Mouse (Mus musculus): ENCODE data around the gene Sh3d19.

Sh3d19 gene

DNA sequence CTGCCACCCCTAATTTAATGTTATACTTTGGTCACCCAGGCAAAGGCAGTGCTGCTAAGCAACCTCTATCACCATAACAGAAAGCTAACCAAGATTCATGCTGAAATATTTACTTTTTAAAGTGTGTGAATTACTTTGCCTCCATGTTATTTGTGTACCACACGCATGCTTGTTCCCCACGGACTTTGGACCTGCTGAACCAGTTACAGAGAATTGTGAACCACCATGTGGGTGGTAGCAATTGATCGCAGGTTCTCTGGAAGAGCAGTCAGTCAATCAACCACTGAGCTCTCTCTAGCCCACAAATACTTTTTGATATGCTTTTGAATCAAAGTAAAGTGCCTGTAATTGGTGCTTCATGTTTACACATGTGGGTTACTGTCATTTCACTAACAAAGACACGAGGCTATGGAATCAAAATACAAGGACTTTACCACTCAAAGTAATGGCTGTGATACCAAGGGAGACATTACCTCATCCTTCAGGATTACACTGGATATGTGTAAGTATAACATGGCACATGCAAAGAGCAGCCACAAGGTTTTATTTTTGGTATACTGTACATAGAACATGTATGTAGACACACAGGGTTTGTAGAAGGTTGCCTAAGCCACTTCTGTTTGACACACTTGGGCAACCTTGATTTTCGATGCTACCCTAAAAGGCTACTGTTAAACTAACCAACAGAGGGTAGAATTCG, 164.2 kb downstream of the Sh3d19 start:
- in situ Hi-C loops (cut with MboI, MseI): no loop called here

DNA sequence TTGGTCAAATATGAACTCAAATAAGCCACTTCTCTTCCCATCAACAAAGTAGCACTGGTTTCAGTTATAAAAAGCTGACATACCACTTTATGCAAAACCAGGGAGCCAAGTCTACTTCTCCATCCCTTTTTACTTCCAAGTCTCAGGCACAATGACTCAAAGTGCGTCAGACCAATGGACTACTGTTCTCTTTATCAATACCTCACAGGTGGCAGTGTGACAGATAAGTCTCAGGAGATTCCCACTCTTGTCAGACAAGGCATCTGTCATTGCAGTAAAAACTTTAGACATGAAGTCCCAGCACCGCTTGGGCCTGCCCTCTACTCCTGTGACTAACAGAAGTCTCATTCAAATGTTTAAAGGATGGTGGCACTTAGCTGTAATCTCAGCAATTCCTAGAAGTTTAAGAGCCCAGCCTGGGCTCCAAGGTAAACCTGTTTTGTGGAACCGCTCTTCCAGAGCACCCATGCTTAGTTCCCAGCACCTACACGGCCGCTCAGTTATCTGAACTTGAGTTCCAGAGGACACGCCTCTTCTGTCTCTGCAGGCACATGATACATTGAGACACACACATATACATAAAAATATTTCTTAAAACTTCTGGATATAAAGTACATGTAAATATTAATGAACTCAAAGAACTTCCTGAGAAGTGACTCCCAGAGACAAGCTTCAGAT, 165.1 kb downstream of the Sh3d19 start:
- in situ Hi-C loops (cut with MboI, MseI): no loop called here

DNA sequence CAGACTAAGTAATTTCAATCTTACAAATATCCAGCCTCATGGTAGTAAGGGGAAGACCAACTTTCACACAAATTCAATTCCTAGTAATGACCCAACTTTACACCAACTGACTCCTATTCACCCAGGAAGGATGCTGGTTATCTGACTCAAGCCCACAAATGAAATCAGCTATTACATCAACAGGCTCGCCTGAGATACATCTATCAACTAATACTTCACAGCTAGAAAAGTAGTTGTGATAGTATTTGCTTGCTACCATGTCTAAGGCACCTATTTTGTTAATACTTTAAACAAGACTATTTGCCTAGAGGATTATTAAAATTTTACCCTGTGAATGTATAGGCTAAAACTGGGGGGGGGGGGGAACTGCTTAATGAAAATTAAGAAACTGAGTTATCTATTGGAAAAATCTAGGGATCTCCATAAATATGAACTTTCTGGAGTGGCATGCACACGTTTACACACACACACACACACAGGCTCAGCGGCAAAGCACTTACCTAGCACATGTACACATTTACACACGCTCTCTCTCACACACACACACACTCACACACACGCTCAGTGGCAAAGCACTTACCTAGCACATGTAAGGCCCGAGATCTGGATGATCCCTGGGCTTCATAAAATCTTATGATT, 166.1 kb downstream of the Sh3d19 start:
- in situ Hi-C loops (cut with MboI, MseI): no loop called here

DNA sequence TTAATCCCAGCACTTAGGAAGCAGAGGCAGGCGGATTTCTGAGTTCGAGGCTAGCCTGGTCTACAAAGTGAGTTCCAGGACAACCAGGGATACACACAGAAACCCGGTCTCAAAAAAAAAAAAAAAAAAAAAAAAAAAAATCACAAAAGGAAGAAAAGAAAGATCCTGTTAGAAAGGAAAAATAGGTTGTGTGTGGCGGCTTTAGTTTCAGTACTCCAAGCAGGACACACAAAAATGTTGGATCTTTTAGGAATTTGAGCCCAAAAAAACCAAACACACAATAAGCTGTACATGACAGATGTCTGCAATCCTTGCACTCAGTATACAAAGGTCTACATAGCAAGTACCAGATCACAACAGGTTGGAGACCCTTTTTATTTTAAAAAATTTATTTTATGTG, 168.8 kb downstream of the Sh3d19 start:
- in situ Hi-C loops (cut with MboI, MseI): loop anchor here (5.0 kb wide), 1 partner anchor 78 kb away; no protein-coding TSS in a partner anchor

DNA sequence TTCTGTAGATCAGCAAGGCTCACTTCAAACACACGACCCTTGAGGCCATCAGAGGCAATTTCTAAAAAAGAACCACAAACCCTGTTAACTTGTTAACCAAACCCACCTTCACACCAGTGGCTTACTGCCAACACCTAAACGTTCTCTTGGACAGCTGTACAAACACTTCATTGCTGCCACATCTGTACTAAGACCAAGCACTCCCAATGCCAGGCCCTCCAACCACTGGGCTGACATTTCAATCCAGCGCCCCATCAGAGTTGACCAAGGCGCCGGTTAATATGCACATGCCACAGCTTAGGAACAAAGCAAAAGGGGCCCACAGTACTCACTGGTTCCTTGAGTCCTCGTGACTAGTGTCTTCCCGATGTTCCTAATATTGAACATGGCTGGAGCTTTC, 170.5 kb downstream of the Sh3d19 start:
- in situ Hi-C loops (cut with MboI, MseI): loop anchor here (5.0 kb wide), 1 partner anchor 76 kb away; no protein-coding TSS in a partner anchor

DNA sequence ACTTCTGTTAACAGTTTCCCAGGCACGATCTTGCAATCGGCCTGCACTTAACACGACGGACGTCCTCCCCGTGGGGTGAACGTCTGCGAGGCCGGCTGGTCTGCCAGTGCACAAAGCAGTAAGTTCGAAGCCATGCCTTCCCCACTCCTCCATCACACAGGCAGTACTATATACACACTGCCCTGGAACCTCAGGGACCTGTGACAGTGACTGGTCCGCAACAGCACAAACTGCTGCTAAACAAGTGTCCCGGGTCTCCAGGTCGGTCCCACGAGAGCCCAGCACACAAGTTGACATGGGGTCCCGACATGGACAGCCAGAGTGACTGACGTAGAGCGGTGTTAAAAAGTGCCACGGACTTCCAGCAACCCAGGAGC, 171.0 kb downstream of the Sh3d19 start:
- in situ Hi-C loops (cut with MboI, MseI): loop anchor here (5.0 kb wide), 1 partner anchor 75 kb away; no protein-coding TSS in a partner anchor

DNA sequence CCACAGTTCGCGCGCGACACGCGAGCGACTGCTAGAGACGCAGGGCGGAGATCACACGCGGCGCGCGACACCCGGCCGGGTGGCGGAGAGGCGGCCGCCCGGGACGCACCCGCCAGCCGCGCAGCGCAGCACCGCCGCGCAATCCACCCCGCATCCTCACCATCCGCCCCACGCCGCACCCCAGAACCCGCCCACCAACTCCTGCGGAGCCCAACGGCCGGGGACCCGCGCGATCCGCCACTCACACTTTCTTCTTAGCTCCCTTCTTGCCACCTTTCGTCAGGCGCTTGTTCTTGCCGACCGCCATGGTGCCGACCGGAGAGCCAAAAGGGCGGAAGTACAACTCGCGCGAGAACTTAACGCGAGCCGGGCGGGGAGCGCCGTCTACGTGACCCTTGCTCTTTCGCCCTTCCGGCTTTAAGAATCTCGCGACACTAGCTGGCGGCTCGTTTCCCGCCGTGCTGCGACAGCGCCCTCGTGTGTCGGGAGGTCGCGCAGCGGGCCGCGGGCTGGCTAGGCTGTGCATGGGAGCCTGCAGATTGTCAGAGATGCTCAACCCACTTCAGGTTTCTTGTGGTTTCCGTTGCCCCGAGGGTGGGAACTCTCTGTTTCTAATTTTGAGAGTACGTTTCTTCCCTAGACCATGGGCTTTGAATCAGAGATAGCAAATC, 171.5 kb downstream of the Sh3d19 start, which contains the start of gene Rps3a1:
Gene Rps3a1, minus strand, starts transcription at position 440 of the 671 bp plus-strand sequence.
- in situ Hi-C loops (cut with MboI, MseI): loop anchor here (5.0 kb wide), 1 partner anchor 75 kb away; no protein-coding TSS in a partner anchor

DNA sequence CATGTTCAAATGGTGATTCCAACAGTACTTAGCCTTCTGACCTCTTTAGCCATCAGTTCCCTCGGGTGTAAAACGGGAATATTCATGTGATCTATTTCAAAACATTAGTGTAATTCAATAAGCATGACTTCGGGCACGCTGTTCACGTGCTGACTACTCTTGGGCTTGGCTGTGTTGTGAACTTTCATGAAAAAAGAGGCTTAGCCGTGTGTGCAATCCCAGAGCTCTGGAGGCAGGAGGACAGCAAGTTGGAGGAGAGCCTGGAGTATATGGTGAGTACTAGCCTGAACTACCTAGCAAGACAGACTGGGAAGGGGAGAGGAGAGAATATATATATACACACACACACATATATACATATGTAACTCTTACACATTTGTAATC, 172.0 kb downstream of the Sh3d19 start:
- in situ Hi-C loops (cut with MboI, MseI): loop anchor here (5.0 kb wide), 1 partner anchor 74 kb away; no protein-coding TSS in a partner anchor

DNA sequence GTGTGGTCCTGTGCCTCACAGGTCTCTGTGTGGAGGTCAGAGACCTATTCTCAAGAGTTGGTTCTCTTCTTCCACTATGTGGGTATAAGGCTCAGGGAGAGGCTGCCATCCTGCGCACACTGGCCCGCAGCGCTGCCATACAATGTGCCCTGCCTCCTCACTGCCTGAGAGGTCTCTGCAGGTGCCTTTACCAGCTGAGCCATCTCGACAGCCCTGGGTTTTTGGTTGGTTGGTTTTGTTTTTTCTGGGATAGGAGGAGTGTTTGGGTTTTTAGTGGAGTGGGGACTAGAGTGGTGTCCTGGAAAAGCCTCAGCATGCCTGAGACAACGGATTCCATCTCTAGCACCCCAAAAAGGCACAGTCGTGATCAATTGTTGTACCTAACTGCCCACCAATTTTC, 172.4 kb downstream of the Sh3d19 start:
- in situ Hi-C loops (cut with MboI, MseI): loop anchor here (5.0 kb wide), 1 partner anchor 74 kb away; no protein-coding TSS in a partner anchor

DNA sequence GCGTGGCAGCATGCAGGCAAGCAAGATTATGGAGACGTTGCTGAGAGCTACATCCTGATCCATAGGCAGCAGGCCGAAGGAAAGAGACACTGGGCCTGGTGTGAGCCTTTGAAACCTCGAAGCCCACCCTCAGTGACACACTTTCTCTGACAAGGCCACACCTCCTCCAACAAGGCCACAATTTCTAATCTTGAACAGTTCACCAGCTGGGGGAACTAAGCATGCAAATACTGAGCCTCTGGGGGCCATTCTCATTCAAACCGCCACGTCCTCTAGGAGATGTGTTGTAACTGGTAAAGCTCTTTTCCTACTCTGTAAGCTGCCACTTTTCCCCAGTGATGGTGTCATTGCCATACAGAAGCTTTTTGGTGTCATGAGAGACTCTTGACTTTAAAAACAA, 178.2 kb downstream of the Sh3d19 start:
- in situ Hi-C loops (cut with MboI, MseI): no loop called here

DNA sequence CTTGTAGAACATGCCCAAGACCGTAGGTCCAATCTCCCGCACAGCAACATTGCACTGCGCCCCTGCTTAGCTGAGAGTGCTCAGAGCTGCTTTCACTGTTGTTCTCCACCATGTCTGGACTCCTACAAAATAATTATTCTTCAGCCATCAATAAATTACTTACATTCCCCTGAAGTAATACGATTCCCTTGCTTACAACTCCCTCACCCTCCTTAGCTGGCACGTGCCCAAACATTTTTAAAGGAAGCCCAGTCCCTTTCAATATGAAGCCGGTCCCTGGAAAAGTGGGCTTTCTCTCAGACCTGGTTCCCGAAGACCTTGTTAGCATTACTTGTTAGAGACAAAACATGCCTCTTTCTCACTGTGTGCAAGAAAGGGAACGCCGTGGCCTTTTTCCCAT, 178.6 kb downstream of the Sh3d19 start:
- in situ Hi-C loops (cut with MboI, MseI): no loop called here

DNA sequence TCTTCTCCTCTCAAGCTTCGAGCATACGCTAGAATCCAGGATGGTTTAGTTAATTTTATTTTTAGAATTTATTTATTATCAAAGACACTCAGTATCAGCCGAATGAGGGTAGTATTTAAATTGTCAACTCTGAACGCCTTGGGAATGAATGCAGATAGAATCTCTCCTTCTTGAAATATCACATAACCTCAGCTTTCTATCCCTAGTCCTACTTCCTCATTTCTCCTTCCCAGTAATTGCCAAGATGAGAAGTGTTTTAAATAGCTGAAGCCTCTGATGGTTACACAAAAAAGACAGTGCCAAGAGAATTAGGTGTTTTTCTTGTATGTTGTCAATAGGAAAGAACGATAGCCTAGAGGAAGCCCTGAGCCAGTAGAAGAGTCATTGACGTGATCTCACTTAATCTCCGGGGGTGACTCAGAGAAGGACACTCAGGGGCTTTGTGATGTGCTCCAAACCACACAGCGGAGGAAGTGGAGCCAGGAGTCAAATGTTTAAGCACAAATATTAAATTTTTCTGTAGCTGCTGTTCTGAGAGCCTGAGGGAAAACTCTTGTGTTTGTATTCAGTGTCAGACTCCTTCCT, 198.0 kb downstream of the Sh3d19 start:
- in situ Hi-C loops (cut with MboI, MseI): no loop called here

DNA sequence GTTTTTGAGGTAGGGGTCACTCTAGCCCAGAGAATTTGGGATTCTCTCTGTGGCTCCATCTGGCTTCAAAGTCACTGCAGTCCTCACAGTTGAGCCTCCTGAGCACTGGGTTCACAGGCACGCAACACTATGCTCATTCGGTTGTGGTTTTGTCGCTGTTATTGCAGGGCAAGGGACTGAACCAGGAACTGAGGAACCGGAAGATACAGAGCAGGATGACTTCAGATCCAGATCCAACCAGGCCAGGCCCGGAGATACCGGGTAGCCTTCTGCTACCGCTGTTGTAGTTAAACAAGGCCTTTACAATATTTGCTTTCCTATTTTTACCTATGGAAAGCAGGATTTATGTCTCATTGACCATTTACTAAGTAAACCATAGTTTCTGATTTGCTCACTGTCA, 208.8 kb downstream of the Sh3d19 start:
- in situ Hi-C loops (cut with MboI, MseI): no loop called here
